Mouse (Mus musculus) erythroblast, adult 5-6 weeks (primary cell): ENCODE data around the gene Sorcs1. TPM values are rescaled to one million over a fixed set of nuclear protein-coding genes. Genes with fewer than 3 reads are reported as not detected.

Source experiments
- ATAC-seq: replicated peaks from 2 replicates; pipeline ENCODE4 v1.8.0; 2016; ENCODE audit warnings: moderate number of reproducible peaks, mild to moderate bottlenecking, moderate TSS enrichment, inconsistent platforms; ENCODE audit not compliant: poor library complexity, low FRiP score, severe bottlenecking
- total RNA-seq, 2 experiments: library from RNA; stranded (forward) in 1 of 2; stranded (reverse) in 1 of 2; fragments of 150-400 nt in 1 of 2; fragments of 200-764, 138-1000 nt in 1 of 2; gene quantifications; 2 replicates each; pipeline versions ENCODE4 v1.2.3 to v1.2.4; 2015 to 2017; ENCODE audit warnings: low replicate concordance in 2 of 2

Sorcs1 gene
- total RNA-seq (2015; ENCODE audit: low replicate concordance) (not detected in 2 replicates), total RNA-seq (2017; ENCODE audit: low replicate concordance) (not detected in 2 replicates)

GRCm38 (mm10) chr19:50677903-50678896 lies at the start of gene Sorcs1:
Gene Sorcs1 (minus strand): TSS chr19:50678646.
- no peak for ATAC-seq

- no peak for ATAC-seq
Observed at GRCm38 (mm10) chr19:50683277-50683676, 4.8 kb upstream of the Sorcs1 start.

- no peak for ATAC-seq
Observed at GRCm38 (mm10) chr19:50678946-50679345, 500 bp upstream of the Sorcs1 start.

GRCm38 (mm10) chr19:50676578-50677524 lies 1.6 kb downstream of the Sorcs1 start:
- ATAC-seq: no peak

GRCm38 (mm10) chr19:50674921-50675320 lies 3.5 kb downstream of the Sorcs1 start:
- ATAC-seq: no peak

GRCm38 (mm10) chr19:50667516-50667915 lies 10.9 kb downstream of the Sorcs1 start:
- no peak for ATAC-seq

- ATAC-seq: no peak
Observed at GRCm38 (mm10) chr19:50664311-50664710, 14.1 kb downstream of the Sorcs1 start.

- ATAC-seq: no peak
Observed at GRCm38 (mm10) chr19:50659144-50659543, 19.3 kb downstream of the Sorcs1 start.

- no peak for ATAC-seq
Observed at GRCm38 (mm10) chr19:50652750-50653149, 25.7 kb downstream of the Sorcs1 start.

- ATAC-seq: no peak
Observed at GRCm38 (mm10) chr19:50643836-50644235, 34.6 kb downstream of the Sorcs1 start.

GRCm38 (mm10) chr19:50642121-50642520 lies 36.3 kb downstream of the Sorcs1 start:
- no peak for ATAC-seq

GRCm38 (mm10) chr19:50640251-50641032 lies 38.0 kb downstream of the Sorcs1 start:
- no peak for ATAC-seq

GRCm38 (mm10) chr19:50638176-50638575 lies 40.3 kb downstream of the Sorcs1 start:
- no peak for ATAC-seq

GRCm38 (mm10) chr19:50614013-50614412 lies 64.4 kb downstream of the Sorcs1 start:
- ATAC-seq: no peak

- no peak for ATAC-seq
Observed at GRCm38 (mm10) chr19:50611619-50612018, 66.8 kb downstream of the Sorcs1 start.

GRCm38 (mm10) chr19:50603882-50604281 lies 74.6 kb downstream of the Sorcs1 start:
- ATAC-seq: no peak

- no peak for ATAC-seq
Observed at GRCm38 (mm10) chr19:50603380-50603779, 75.1 kb downstream of the Sorcs1 start.

GRCm38 (mm10) chr19:50597300-50597699 lies 81.1 kb downstream of the Sorcs1 start:
- no peak for ATAC-seq

- no peak for ATAC-seq
Observed at GRCm38 (mm10) chr19:50586182-50586581, 92.3 kb downstream of the Sorcs1 start.
